Mouse (Mus musculus) embryonic facial prominence, embryonic 15.5 days (tissue): ENCODE data around the gene Nt5c2. TPM values are rescaled to one million over a fixed set of nuclear protein-coding genes. Genes with fewer than 3 reads are reported as not detected.
"Not testable (repeated sequence)": the region's sequence is repeated elsewhere in the genome, so short reads cannot be mapped to it uniquely, and the experiment has no call there.

ENCODE experiments used
- ATAC-seq: fragments of 200-750 bp; cut with Nextera tagmentation; 2 replicates; pipeline ENCODE4 v1.8.0; 2017; ENCODE audit warnings: low read depth, moderate TSS enrichment; ENCODE audit not compliant: insufficient number of reproducible peaks, low FRiP score, low TSS enrichment
- H3K27ac ChIP-seq: fragments of 300-500 bp; sonication (generic); replicated peaks from 2 replicates; pipeline ENCODE4 v1.5.1; 2015; ENCODE audit warnings: mild to moderate bottlenecking, inconsistent platforms
- H3K27me3 ChIP-seq: fragments of 300-500 bp; sonication (generic); 2 replicates; pipeline ENCODE4 v1.6.1; 2015; ENCODE audit warnings: inconsistent platforms
- H3K36me3 ChIP-seq: fragments of 300-500 bp; sonication (generic); 2 replicates; pipeline ENCODE4 v1.6.1; 2015; ENCODE audit warnings: mild to moderate bottlenecking, inconsistent platforms
- H3K4me1 ChIP-seq: fragments of 300-500 bp; sonication (generic); 2 replicates; pipeline ENCODE4 v1.6.1; 2015; ENCODE audit warnings: inconsistent platforms
- H3K4me2 ChIP-seq: fragments of 300-500 bp; sonication (generic); replicated peaks from 2 replicates; pipeline ENCODE4 v1.6.1; 2015; ENCODE audit warnings: mild to moderate bottlenecking, inconsistent platforms
- H3K4me3 ChIP-seq: fragments of 300-500 bp; sonication (generic); replicated peaks from 2 replicates; pipeline ENCODE4 v1.5.1; 2015; ENCODE audit warnings: mild to moderate bottlenecking, inconsistent platforms
- H3K9ac ChIP-seq: fragments of 300-500 bp; sonication (generic); 2 replicates; pipeline ENCODE4 v1.6.1; 2015; ENCODE audit warnings: inconsistent platforms
- H3K9me3 ChIP-seq: fragments of 300-500 bp; sonication (generic); replicated peaks from 2 replicates; pipeline ENCODE4 v1.6.1; 2016; ENCODE audit warnings: inconsistent platforms
- WGBS: fragments of 180-500 bp; shearing (Covaris S2); methylation state at CpG from one replicate; pipeline ENCODE4 v1.1.7; 2015; 5-methylcytosine and 5-hydroxymethylcytosine counted together
- polyA plus RNA-seq: library from polyadenylated mRNA; unstranded; fragments of >200 nt; fragmentation: Nextera tagmentation; extraction: Ambion mirVana; gene quantifications from 2 replicates; pipeline ENCODE4 v1.2.1, GENCODE M21; 2015

The Nt5c2 gene
- polyA plus RNA-seq, 1 experiment from 2014 or later = 73.4 TPM

GRCm38 (mm10) chr19:47000357-47000756 is 14.6 kb downstream of the Nt5c2 start:
- H3K4me1 ChIP-seq, H3K9me3 ChIP-seq, ATAC-seq, H3K27me3 ChIP-seq, H3K4me2 ChIP-seq, H3K4me3 ChIP-seq, H3K36me3 ChIP-seq, H3K27ac ChIP-seq, H3K9ac ChIP-seq: not testable (repeated sequence)
- WGBS = 84% methylated on average over 3 of the region's 3 CpGs

- Histone ChIP-seq H3K27me3 (no peaks in the 10 kb centered on the region), H3K27ac (no peak overlapping the region), H3K9ac (no peak overlapping the region), H3K4me1 (no peaks in the 10 kb centered on the region), H3K4me3 (no peak overlapping the region), H3K4me2 (no peak overlapping the region), H3K36me3 (no peaks in the 10 kb centered on the region), H3K9me3 (no peaks in the 10 kb centered on the region)
- 88% methylated on average over 6 of the region's 6 CpGs for WGBS
- no peak for ATAC-seq
Measured at GRCm38 (mm10) chr19:46999753-47000152, 15.2 kb downstream of the Nt5c2 start.

- Histone ChIP-seq H3K9ac (no peak overlapping the region), H3K4me1 (no peaks in the 10 kb centered on the region), H3K27me3 (no peaks in the 10 kb centered on the region), H3K36me3 (no peaks in the 10 kb centered on the region), H3K4me3 (no peak overlapping the region), H3K4me2 (no peak overlapping the region), H3K27ac (no peak overlapping the region), H3K9me3 (no peaks in the 10 kb centered on the region)
- no peak for ATAC-seq
- 83% methylated on average over 4 of the region's 4 CpGs for WGBS
Measured at GRCm38 (mm10) chr19:46998953-46999352, 16.0 kb downstream of the Nt5c2 start.

DNA sequence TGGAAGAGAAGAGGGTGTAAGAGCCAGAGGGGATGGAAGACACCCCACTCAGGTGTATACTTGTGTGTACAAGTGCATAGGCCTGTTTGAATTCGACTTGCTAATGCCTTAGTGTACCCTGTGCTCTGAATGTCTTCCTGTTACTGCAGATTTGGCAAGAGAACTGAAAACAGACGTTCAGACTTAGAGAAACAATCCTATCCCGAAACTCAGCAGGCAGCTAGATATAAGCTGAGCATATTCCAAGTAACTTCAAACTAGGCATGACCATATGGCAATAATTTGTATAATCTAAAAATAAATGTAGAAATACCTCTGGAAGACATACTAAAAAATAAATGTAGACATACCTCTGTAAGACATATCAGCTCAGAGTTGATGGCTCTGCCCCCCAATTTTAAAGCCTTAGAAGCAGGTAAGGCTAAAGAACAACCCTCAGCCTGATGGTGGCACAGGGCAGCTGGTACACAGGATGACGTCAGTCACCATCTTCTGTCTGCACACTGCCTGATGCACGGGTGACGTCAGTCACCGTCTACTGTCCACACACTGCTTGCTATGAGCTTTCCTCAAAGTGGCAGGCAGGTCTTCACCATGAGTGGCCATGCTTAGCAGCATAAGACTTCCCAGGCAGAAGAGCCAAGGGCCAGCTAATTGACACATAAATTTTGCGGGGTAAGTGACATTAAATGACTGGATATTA is 16.6 kb downstream of the Nt5c2 start:
- no peak overlapping the region for H3K4me3 ChIP-seq
- H3K4me1 ChIP-seq = no peaks in the 10 kb centered on the region
- no peaks in the 10 kb centered on the region for H3K27me3 ChIP-seq
- no peaks in the 10 kb centered on the region for H3K36me3 ChIP-seq
- H3K4me2 ChIP-seq = no peak overlapping the region
- no peak overlapping the region for H3K27ac ChIP-seq
- 61% methylated on average over 8 of the region's 8 CpGs for WGBS
- no peaks in the 10 kb centered on the region for H3K9me3 ChIP-seq
- no peak for ATAC-seq
- H3K9ac ChIP-seq = no peak overlapping the region

DNA sequence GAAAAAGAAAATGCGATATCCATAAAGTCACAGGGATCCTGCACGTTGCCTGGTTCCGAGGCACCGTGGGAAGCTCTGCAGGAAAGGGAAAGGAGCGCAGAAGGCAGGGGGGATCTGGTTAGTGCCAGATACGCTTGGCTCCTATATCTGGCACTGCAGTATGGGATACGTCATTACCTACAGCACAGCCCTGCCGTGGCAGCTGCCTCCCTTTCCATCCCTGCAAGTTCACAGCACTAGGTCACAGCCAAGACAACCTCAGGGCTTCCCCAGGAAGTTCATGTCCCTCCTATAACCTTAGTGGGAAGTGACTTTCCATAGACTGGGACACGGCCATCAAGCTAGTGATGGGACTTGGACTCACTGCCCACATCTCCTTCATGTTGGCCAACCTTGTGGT is 18.9 kb downstream of the Nt5c2 start:
- no peaks in the 10 kb centered on the region for H3K4me1 ChIP-seq
- 82% methylated on average over 9 of the region's 9 CpGs for WGBS
- no peak for ATAC-seq

DNA sequence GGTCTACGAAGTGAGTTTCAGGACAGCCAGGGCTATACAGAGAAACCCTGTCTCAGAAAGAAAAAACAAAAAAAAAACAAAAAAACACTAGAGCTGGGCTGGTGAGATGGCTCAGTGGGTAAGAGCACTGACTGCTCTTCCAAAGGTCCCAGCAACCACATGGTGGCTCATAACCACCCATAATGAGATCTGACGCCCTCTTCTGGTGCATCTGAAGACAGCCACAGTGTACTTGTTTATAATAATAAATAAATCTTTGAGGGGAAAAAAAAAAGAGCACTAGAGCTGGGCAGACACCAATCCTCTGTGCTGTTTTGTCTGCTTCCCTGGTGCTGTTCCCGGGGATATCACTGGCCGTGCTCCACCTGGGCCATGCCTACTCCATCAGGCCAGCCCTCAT is 22.6 kb downstream of the Nt5c2 start:
- not testable (repeated sequence) for H3K4me2 ChIP-seq, H3K4me3 ChIP-seq, H3K36me3 ChIP-seq, H3K4me1 ChIP-seq, H3K27ac ChIP-seq, ATAC-seq, H3K9me3 ChIP-seq, H3K9ac ChIP-seq, H3K27me3 ChIP-seq
- 64% methylated on average over 4 of the region's 4 CpGs for WGBS

More for the DNA sequence above, 18.9 kb downstream of the Nt5c2 start:
- Histone ChIP-seq H3K36me3 (no peaks in the 10 kb centered on the region), H3K4me3 (no peak overlapping the region), H3K9ac (no peak overlapping the region), H3K4me2 (no peak overlapping the region), H3K27ac (no peak overlapping the region), H3K27me3 (no peaks in the 10 kb centered on the region), H3K9me3 (no peaks in the 10 kb centered on the region)

GRCm38 (mm10) chr19:46991145-46991544 is 23.8 kb downstream of the Nt5c2 start:
- H3K9ac ChIP-seq = no peak overlapping the region
- H3K27ac ChIP-seq = no peak overlapping the region
- H3K4me2 ChIP-seq = no peak overlapping the region
- 8% methylated on average over 5 of the region's 5 CpGs for WGBS
- no peaks in the 10 kb centered on the region for H3K27me3 ChIP-seq
- H3K36me3 ChIP-seq = no peaks in the 10 kb centered on the region
- H3K4me1 ChIP-seq = 0 out of 2 replicates have a peak, but pooled peaks cover 3% of the 10 kb centered on the region
- ATAC-seq = no peak
- H3K9me3 ChIP-seq = no peaks in the 10 kb centered on the region
- no peak overlapping the region for H3K4me3 ChIP-seq

DNA sequence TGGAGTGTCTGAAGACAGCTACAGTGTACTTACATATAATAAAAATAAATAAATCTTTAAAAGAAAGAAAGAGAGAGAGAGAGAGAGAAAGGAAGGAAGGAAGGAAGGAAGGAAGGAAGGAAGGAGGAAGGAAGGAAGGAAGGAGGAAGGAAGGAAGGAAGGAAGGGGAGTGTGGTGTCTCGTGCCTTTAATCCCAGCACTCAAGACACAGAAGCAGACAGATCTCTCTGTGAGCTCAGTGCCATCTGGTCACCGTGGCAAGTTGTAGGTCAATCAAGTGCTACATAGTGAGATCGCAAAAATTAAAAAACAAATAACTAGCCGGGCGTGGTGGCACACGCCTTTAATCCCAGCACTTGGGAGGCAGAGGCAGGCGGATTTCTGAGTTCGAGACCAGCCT is 24.3 kb downstream of the Nt5c2 start:
- H3K36me3 ChIP-seq, H3K9ac ChIP-seq, H3K9me3 ChIP-seq, ATAC-seq, H3K4me1 ChIP-seq, H3K27ac ChIP-seq, H3K4me2 ChIP-seq, H3K4me3 ChIP-seq, H3K27me3 ChIP-seq: not testable (repeated sequence)
- WGBS = 74% methylated on average over 8 of the region's 8 CpGs

GRCm38 (mm10) chr19:46990153-46990518 is 24.8 kb downstream of the Nt5c2 start:
- WGBS = 80% methylated on average over 3 of the region's 3 CpGs
- Histone ChIP-seq H3K36me3 (no peaks in the 10 kb centered on the region), H3K9ac (no peak overlapping the region), H3K27me3 (no peaks in the 10 kb centered on the region), H3K27ac (no peak overlapping the region), H3K9me3 (no peaks in the 10 kb centered on the region), H3K4me3 (no peak overlapping the region), H3K4me1 (0 out of 2 replicates have a peak, but pooled peaks cover 3% of the 10 kb centered on the region), H3K4me2 (no peak overlapping the region)
- no peak for ATAC-seq

- no peak overlapping the region for H3K9ac ChIP-seq
- no peak overlapping the region for H3K4me3 ChIP-seq
- 0 out of 2 replicates have a peak, but pooled peaks cover 3% of the 10 kb centered on the region for H3K4me1 ChIP-seq
- no peaks in the 10 kb centered on the region for H3K9me3 ChIP-seq
- H3K27me3 ChIP-seq = no peaks in the 10 kb centered on the region
- ATAC-seq = no peak
- H3K4me2 ChIP-seq = no peak overlapping the region
- H3K27ac ChIP-seq = no peak overlapping the region
- WGBS = 65% methylated on average over 20 of the region's 20 CpGs
- H3K36me3 ChIP-seq = no peaks in the 10 kb centered on the region
Measured at GRCm38 (mm10) chr19:46989479-46990152, 25.3 kb downstream of the Nt5c2 start.

DNA sequence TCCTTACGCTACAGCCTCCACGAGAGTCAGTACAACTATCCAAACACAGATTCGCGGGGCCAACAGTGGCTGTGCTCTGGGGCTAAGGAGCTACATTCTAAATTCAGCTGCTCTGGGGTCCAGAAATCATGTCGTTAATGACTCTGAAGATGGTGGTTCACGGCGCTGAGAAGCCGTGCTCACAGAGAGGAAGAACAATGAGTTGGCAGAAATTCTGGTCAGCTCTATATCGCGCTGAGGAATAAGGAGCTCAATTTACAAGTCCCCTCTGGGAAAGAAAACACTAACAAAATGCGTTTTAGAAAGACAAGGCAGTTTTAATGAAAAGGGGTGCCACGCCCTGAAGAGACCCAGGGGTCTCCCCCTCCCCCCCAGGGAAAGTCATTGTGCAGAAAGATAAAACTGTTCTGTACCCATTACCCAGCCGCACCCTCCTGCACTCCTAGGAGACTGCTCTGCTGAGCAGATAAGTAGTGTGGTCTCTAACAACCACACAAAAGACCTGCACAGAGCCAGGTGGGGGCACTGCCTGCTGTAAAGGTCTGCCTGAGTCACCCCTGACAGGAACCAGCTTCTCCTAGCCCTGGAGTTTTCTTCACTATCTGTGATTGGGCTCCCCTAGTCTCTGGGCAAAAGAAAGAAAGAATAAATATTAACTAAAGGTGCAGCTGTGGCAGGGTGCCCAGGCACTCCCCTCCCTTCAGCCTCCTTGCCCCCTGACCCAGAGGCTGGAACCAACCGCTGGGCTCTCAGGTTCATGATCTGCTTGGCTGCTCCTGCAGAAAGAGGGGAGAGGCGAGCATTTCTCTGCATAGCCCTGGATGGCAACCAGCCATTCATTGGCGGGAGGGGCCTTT is 26.5 kb downstream of the Nt5c2 start:
- no peak overlapping the region for H3K4me3 ChIP-seq
- WGBS = 59% methylated on average over 16 of the region's 16 CpGs
- no peak overlapping the region for H3K4me2 ChIP-seq
- H3K9me3 ChIP-seq = no peaks in the 10 kb centered on the region
- no peak overlapping the region for H3K9ac ChIP-seq
- H3K36me3 ChIP-seq = no peaks in the 10 kb centered on the region
- ATAC-seq = peak; percentile 49; the same call in 1 of the 2 replicates
- H3K27me3 ChIP-seq = no peaks in the 10 kb centered on the region
- H3K4me1 ChIP-seq = peaks cover 9% of the 10 kb centered on the region; the same call in 1 of the 2 replicates
- no peak overlapping the region for H3K27ac ChIP-seq
